Mouse (Mus musculus): ENCODE measurements around the gene Mvp. TPM values are rescaled to one million over a fixed set of nuclear protein-coding genes. Genes with fewer than 3 reads are reported as not detected.

Mvp gene
- polyA plus RNA-seq, 1 experiment from 2014 or later: 3.1 TPM

GRCm38 (mm10) chr7:126952646-126953045, 61.8 kb downstream of the Mvp start:
- peaks cover 30% of the 10 kb centered on the region for H3K36me3 ChIP-seq (ENCODE audit: control insufficient read depth, insufficient read depth, low read length)
- peak overlapping the region; percentile 64 for H3K4me3 ChIP-seq (replicated peaks; ENCODE audit: low read depth, low read length)
- no peak overlapping the region for H3K27ac ChIP-seq (replicated peaks; ENCODE audit: low read depth, low read length)
- ATAC-seq (ENCODE audit: low FRiP score, low TSS enrichment) (no peak), DNase-seq (no peak)
- no peaks in the 10 kb centered on the region for H3K9me3 ChIP-seq (ENCODE audit: control insufficient read depth, low read length)
- no peaks in the 10 kb centered on the region for H3K27me3 ChIP-seq (ENCODE audit: control insufficient read depth, insufficient read depth, low read length)
- peaks cover 29% of the 10 kb centered on the region for H3K4me1 ChIP-seq (ENCODE audit: control insufficient read depth, insufficient read depth, low read length)
- H3K4me2 ChIP-seq (ENCODE audit: low read length): peak overlapping the region; percentile 98
- 0% methylated on average over 8 of the region's 8 CpGs for WGBS
- H3K9ac ChIP-seq (replicated peaks; ENCODE audit: low read length): peak overlapping the region; percentile 81

GRCm38 (mm10) chr7:126951741-126952140, 62.7 kb downstream of the Mvp start:
- no peaks in the 10 kb centered on the region for H3K27me3 ChIP-seq (ENCODE audit: control insufficient read depth, insufficient read depth, low read length)
- peaks cover 30% of the 10 kb centered on the region for H3K4me1 ChIP-seq (ENCODE audit: control insufficient read depth, insufficient read depth, low read length)
- H3K4me2 ChIP-seq (ENCODE audit: low read length): peak overlapping the region; percentile 98
- H3K4me3 ChIP-seq (replicated peaks; ENCODE audit: low read depth, low read length): peak overlapping the region; percentile 64
- DNase-seq: no peak
- 22% methylated on average over 4 of the region's 4 CpGs for WGBS
- no peak for ATAC-seq (ENCODE audit: low FRiP score, low TSS enrichment)
- no peaks in the 10 kb centered on the region for H3K9me3 ChIP-seq (ENCODE audit: control insufficient read depth, low read length)
- peak overlapping the region; percentile 95; the same call in 1 of the 2 replicates for H3K27ac ChIP-seq (replicated peaks; ENCODE audit: low read depth, low read length)
- peak overlapping the region; percentile 81 for H3K9ac ChIP-seq (replicated peaks; ENCODE audit: low read length)
- H3K36me3 ChIP-seq (ENCODE audit: control insufficient read depth, insufficient read depth, low read length): peaks cover 24% of the 10 kb centered on the region

- Histone ChIP-seq H3K4me1 (ENCODE audit: control insufficient read depth, insufficient read depth, low read length) (peaks cover 30% of the 10 kb centered on the region), H3K36me3 (ENCODE audit: control insufficient read depth, insufficient read depth, low read length) (peaks cover 25% of the 10 kb centered on the region), H3K4me3 (replicated peaks; ENCODE audit: low read depth, low read length) (peak overlapping the region; percentile 64), H3K27me3 (ENCODE audit: control insufficient read depth, insufficient read depth, low read length) (no peaks in the 10 kb centered on the region), H3K27ac (replicated peaks; ENCODE audit: low read depth, low read length) (peak overlapping the region; percentile 95), H3K9me3 (ENCODE audit: control insufficient read depth, low read length) (no peaks in the 10 kb centered on the region), H3K4me2 (ENCODE audit: low read length) (peak overlapping the region; percentile 98), H3K9ac (replicated peaks; ENCODE audit: low read length) (peak overlapping the region; percentile 81)
- 5% methylated on average over 26 of the region's 26 CpGs for WGBS
- ATAC-seq (ENCODE audit: low FRiP score, low TSS enrichment): 0 out of 2 replicates have a peak, but pooled peaks have one; percentile 12
- peak; percentile 41 for DNase-seq
Observed at GRCm38 (mm10) chr7:126950647-126951615, 63.5 kb downstream of the Mvp start.

GRCm38 (mm10) chr7:126949793-126950646, 64.4 kb downstream of the Mvp start, which contains the start of gene Sez6l2:
Sez6l2 (plus strand) TSS chr7:126950563.
- H3K27ac ChIP-seq (replicated peaks; ENCODE audit: low read depth, low read length): peak within 1 kb of the TSS; percentile 95
- H3K9me3 ChIP-seq (ENCODE audit: control insufficient read depth, low read length): no peaks in the 10 kb centered on the region
- H3K36me3 ChIP-seq (ENCODE audit: control insufficient read depth, insufficient read depth, low read length): peaks cover 24% of the 10 kb centered on the region
- peaks cover 30% of the 10 kb centered on the region for H3K4me1 ChIP-seq (ENCODE audit: control insufficient read depth, insufficient read depth, low read length)
- no peaks in the 10 kb centered on the region for H3K27me3 ChIP-seq (ENCODE audit: control insufficient read depth, insufficient read depth, low read length)
- DNase-seq (peak; percentile 90), ATAC-seq (ENCODE audit: low FRiP score, low TSS enrichment) (peak; percentile 85)
- peak within 1 kb of the TSS; percentile 81 for H3K9ac ChIP-seq (replicated peaks; ENCODE audit: low read length)
- WGBS: under 1% methylated on average over 42 of the region's 42 CpGs
- peak within 1 kb of the TSS; percentile 98 for H3K4me2 ChIP-seq (ENCODE audit: low read length)
- H3K4me3 ChIP-seq (replicated peaks; ENCODE audit: low read depth, low read length): peak within 1 kb of the TSS; percentile 64

- H3K4me1 ChIP-seq (ENCODE audit: control insufficient read depth, insufficient read depth, low read length): peaks cover 30% of the 10 kb centered on the region
- under 1% methylated on average over 21 of the region's 21 CpGs for WGBS
- DNase-seq: peak; percentile 79
- H3K36me3 ChIP-seq (ENCODE audit: control insufficient read depth, insufficient read depth, low read length): peaks cover 27% of the 10 kb centered on the region
- peak within 1 kb of the TSS; percentile 98 for H3K4me2 ChIP-seq (ENCODE audit: low read length)
- peak within 1 kb of the TSS; percentile 81 for H3K9ac ChIP-seq (replicated peaks; ENCODE audit: low read length)
- no peaks in the 10 kb centered on the region for H3K27me3 ChIP-seq (ENCODE audit: control insufficient read depth, insufficient read depth, low read length)
- ATAC-seq (ENCODE audit: low FRiP score, low TSS enrichment): peak; percentile 72
- no peaks in the 10 kb centered on the region for H3K9me3 ChIP-seq (ENCODE audit: control insufficient read depth, low read length)
- peak within 1 kb of the TSS; percentile 95 for H3K27ac ChIP-seq (replicated peaks; ENCODE audit: low read depth, low read length)
- H3K4me3 ChIP-seq (replicated peaks; ENCODE audit: low read depth, low read length): peak within 1 kb of the TSS; percentile 64
Observed at GRCm38 (mm10) chr7:126949403-126949792, 65.0 kb downstream of the Mvp start, which contains the start of gene Asphd1. Asphd1 (minus strand) TSS chr7:126949582.

- peaks cover 21% of the 10 kb centered on the region for H3K36me3 ChIP-seq (ENCODE audit: control insufficient read depth, insufficient read depth, low read length)
- DNase-seq: peak; percentile 9
- H3K27ac ChIP-seq (replicated peaks; ENCODE audit: low read depth, low read length): peak overlapping the region; percentile 95
- no peak for ATAC-seq (ENCODE audit: low FRiP score, low TSS enrichment)
- H3K9ac ChIP-seq (replicated peaks; ENCODE audit: low read length): peak overlapping the region; percentile 81
- no peaks in the 10 kb centered on the region for H3K9me3 ChIP-seq (ENCODE audit: control insufficient read depth, low read length)
- 75% methylated on average over 10 of the region's 10 CpGs for WGBS
- peak overlapping the region; percentile 64 for H3K4me3 ChIP-seq (replicated peaks; ENCODE audit: low read depth, low read length)
- H3K27me3 ChIP-seq (ENCODE audit: control insufficient read depth, insufficient read depth, low read length): no peaks in the 10 kb centered on the region
- H3K4me2 ChIP-seq (ENCODE audit: low read length): peak overlapping the region; percentile 98
- H3K4me1 ChIP-seq (ENCODE audit: control insufficient read depth, insufficient read depth, low read length): peaks cover 30% of the 10 kb centered on the region
Observed at GRCm38 (mm10) chr7:126948626-126949025, 65.8 kb downstream of the Mvp start.

GRCm38 (mm10) chr7:126946530-126946929, 67.9 kb downstream of the Mvp start:
- ATAC-seq (ENCODE audit: low FRiP score, low TSS enrichment) (no peak), DNase-seq (peak; percentile 43)
- 43% methylated on average over 3 of the region's 3 CpGs for WGBS
- H3K4me2 ChIP-seq (ENCODE audit: low read length): no peak overlapping the region
- no peak overlapping the region for H3K9ac ChIP-seq (replicated peaks; ENCODE audit: low read length)
- H3K4me3 ChIP-seq (replicated peaks; ENCODE audit: low read depth, low read length): no peak overlapping the region
- H3K4me1 ChIP-seq (ENCODE audit: control insufficient read depth, insufficient read depth, low read length): peaks cover 15% of the 10 kb centered on the region
- H3K9me3 ChIP-seq (ENCODE audit: control insufficient read depth, low read length): no peaks in the 10 kb centered on the region
- peaks cover 31% of the 10 kb centered on the region for H3K36me3 ChIP-seq (ENCODE audit: control insufficient read depth, insufficient read depth, low read length)
- H3K27me3 ChIP-seq (ENCODE audit: control insufficient read depth, insufficient read depth, low read length): no peaks in the 10 kb centered on the region
- H3K27ac ChIP-seq (replicated peaks; ENCODE audit: low read depth, low read length): no peak overlapping the region

GRCm38 (mm10) chr7:126941801-126942200, 72.6 kb downstream of the Mvp start:
- H3K9me3 ChIP-seq (ENCODE audit: control insufficient read depth, low read length): no peaks in the 10 kb centered on the region
- H3K4me1 ChIP-seq (ENCODE audit: control insufficient read depth, insufficient read depth, low read length): no peaks in the 10 kb centered on the region
- H3K4me3 ChIP-seq (replicated peaks; ENCODE audit: low read depth, low read length): no peak overlapping the region
- ATAC-seq (ENCODE audit: low FRiP score, low TSS enrichment) (no peak), DNase-seq (peak; percentile 11)
- no peak overlapping the region for H3K4me2 ChIP-seq (ENCODE audit: low read length)
- no peak overlapping the region for H3K9ac ChIP-seq (replicated peaks; ENCODE audit: low read length)
- H3K27ac ChIP-seq (replicated peaks; ENCODE audit: low read depth, low read length): no peak overlapping the region
- peaks cover 40% of the 10 kb centered on the region for H3K36me3 ChIP-seq (ENCODE audit: control insufficient read depth, insufficient read depth, low read length)
- no peaks in the 10 kb centered on the region for H3K27me3 ChIP-seq (ENCODE audit: control insufficient read depth, insufficient read depth, low read length)
- 40% methylated on average over 5 of the region's 5 CpGs for WGBS

Data from midbrain, embryonic 14.5 days (tissue).